Mouse (Mus musculus): ENCODE data around the gene 1700123K08Rik.
"Not testable (repeated sequence)": the region's sequence is repeated elsewhere in the genome, so short reads cannot be mapped to it uniquely, and the experiment has no call there.

Gene 1700123K08Rik

DNA sequence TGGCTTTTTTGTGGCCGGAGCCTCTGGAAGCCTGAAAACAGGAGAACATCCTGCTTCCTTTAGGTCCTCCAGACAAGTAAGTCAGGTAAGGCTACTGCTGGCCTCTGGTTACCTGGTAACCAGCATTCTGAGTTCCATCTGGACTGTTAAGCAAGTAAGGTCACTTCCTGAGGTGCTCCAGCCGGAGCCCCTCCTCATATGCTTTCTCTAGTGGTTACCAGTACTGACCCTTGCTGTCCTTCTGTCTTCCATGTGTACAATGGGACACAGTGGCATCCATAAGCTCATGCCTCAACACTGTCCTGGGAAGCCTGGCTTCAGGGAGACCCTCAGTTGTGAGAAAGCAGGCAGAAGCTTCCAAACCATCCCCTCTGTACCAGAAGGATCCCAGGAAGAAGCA, at the start of gene 1700123K08Rik:
Gene 1700123K08Rik (minus strand): TSS at position 101 of the 400 bp plus-strand sequence.
- not testable (repeated sequence) for DNase-seq (ENCODE audit: low read depth, low spot score)

DNA sequence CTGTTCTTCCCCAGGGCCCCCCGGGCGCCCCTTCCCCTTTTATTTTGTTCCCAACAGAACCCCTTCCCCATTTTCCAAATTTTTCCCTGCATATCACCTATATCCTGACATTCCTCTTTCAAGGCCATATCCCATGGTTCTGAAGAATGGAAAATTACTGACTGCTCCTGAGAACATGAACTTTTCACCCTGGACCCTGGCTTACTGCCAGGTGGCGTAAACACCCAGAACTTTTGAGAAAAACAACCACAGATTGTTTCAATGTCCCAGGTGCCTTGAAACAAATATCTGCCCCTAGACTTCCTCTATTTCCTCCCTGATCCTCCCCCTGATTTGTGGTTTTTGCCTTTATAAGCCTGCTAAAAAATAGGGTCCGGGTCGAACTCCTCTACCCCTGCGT, 22.9 kb upstream of the 1700123K08Rik start:
- DNase-seq (ENCODE audit: low read depth, low spot score): no peak

DNA sequence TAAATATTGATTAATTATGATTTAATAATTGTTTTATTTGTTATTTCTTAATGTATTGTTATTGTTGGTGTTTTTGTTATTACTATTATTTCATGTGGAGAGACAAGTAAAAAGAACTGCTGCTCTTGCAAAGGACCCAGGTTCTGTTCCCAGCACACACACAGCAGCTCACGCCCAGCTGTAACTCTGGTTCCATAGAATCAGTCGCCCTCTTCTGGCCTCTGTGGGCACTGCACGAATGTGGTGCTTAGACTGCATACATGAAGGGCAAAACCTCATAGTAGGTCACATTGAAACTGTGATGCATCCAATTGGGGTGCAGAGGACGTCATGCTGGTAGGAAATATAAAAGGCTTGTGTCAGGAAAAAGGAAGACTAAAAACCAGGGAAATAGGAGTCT, 7.1 kb upstream of the 1700123K08Rik start:
- peak; percentile 52 for DNase-seq (ENCODE audit: low read depth, low spot score)

DNA sequence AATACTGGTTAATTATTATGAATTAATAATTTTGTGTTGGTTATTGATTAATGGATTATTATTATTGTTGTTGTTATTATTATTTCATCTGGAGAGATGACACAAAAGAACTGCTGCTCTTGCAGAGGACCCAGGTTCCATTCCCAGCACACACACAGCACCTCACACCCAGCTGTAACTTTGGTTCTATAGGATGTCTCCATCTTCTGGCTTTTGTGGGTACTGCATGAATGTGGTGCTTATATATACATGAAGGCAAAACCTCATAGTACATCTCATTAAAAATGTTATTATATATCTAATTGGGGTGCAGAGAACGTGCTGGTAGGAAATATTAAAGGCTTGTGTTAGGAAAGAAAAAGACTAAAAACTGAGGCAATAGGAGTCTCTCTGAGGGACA, 11.8 kb downstream of the 1700123K08Rik start:
- DNase-seq (ENCODE audit: low read depth, low spot score): peak; percentile 16

DNA sequence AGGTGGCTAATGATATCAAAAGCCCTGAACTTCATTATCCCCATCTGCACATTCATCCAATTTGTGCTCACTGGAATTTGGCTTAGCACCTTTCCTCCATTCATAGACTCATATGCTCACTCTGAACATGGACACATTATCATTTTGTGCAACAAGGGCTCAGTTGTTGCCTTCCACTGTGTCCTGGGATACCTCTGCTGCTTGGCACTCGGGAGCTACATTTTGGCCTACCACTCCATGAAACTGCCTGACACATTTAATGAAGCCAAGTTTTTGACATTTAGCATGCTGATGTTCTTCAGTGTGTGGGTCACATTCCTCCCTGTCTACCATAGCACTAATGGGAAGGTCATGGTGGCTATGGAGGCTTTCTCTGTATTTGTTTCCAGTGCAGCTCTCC, 32.0 kb downstream of the 1700123K08Rik start:
- DNase-seq (ENCODE audit: low read depth, low spot score): no peak
